Mouse (Mus musculus) ES-E14 (cell line): Measurements from ENCODE around the gene Ap2b1. TPM values are rescaled to one million over a fixed set of nuclear protein-coding genes. Genes with fewer than 3 reads are reported as not detected.

Experiments used
- DNase-seq: peaks from one replicate; pipeline ENCODE4 v3.0.0-alpha.2; 2013; ENCODE audit warnings: low read depth, low spot score
- H3K27ac ChIP-seq: 2 replicates; pipeline ENCODE4 v1.5.1; 2012; ENCODE audit warnings: low read depth, mild to moderate bottlenecking, low read length, moderate library complexity, mixed read lengths; ENCODE audit not compliant: poor library complexity, insufficient read depth, severe bottlenecking
- H3K36me3 ChIP-seq: 2 replicates; pipeline ENCODE4 v1.6.1; 2012; ENCODE audit warnings: mild to moderate bottlenecking, low read length, moderate library complexity, mixed read lengths; ENCODE audit not compliant: control insufficient read depth, poor library complexity, insufficient read depth, severe bottlenecking
- H3K4me1 ChIP-seq, 2 experiments: fragments of 150-350 bp in 1 of 2; sonication (generic) in 1 of 2; 2 replicates each; pipeline ENCODE4 v1.6.1; 2012; ENCODE audit warnings: low read length in 2 of 2, mild to moderate bottlenecking in 1 of 2, mixed read lengths in 1 of 2; ENCODE audit not compliant: control insufficient read depth in 2 of 2, insufficient read depth in 2 of 2, poor library complexity in 1 of 2
- H3K4me3 ChIP-seq, 2 experiments: fragments of 150-350 bp in 1 of 2; sonication (generic) in 1 of 2; 2 replicates each; pipeline ENCODE4 v1.5.1; 2012; ENCODE audit warnings: low read length in 2 of 2, low read depth in 1 of 2, mild to moderate bottlenecking in 1 of 2, mixed read lengths in 1 of 2; ENCODE audit not compliant: insufficient read depth in 1 of 2, poor library complexity in 1 of 2, severe bottlenecking in 1 of 2
- H3K9ac ChIP-seq: 2 replicates; pipeline ENCODE4 v1.6.1; 2012; ENCODE audit warnings: low read depth, mild to moderate bottlenecking, low read length, mixed read lengths; ENCODE audit not compliant: poor library complexity, insufficient read depth, severe bottlenecking
- H3K9me3 ChIP-seq: fragments of 150-350 bp; sonication (generic); 2 replicates; pipeline ENCODE4 v1.6.1; 2012; ENCODE audit warnings: low read depth, mild to moderate bottlenecking, low read length; ENCODE audit not compliant: control insufficient read depth, insufficient read depth
- CHD2 ChIP-seq: IDR thresholded peaks from 2 replicates; pipeline ENCODE4 v1.6.1; 2014; ENCODE audit warnings: mild to moderate bottlenecking, low read depth, low read length, inconsistent platforms
- HCFC1 ChIP-seq: IDR thresholded peaks from 2 replicates; pipeline ENCODE4 v1.6.1; 2012; ENCODE audit warnings: low read length, inconsistent platforms, borderline replicate concordance; ENCODE audit not compliant: insufficient read depth
- MAFK ChIP-seq: IDR thresholded peaks from 2 replicates; pipeline ENCODE4 v1.6.1; 2014; ENCODE audit warnings: mild to moderate bottlenecking, low read depth, low read length, inconsistent platforms; ENCODE audit not compliant: insufficient read depth
- ZC3H11A ChIP-seq: IDR thresholded peaks from 2 replicates; pipeline ENCODE4 v1.6.1; 2012; ENCODE audit warnings: low read depth, mild to moderate bottlenecking, inconsistent platforms, low read length, borderline replicate concordance
- ZNF384 ChIP-seq: IDR thresholded peaks from 2 replicates; pipeline ENCODE4 v1.6.1; 2012; ENCODE audit warnings: low read depth, low read length, inconsistent platforms
- in situ Hi-C, 2 experiments: fragments of 600-800 bp; cut with MboI; formaldehyde crosslinking; loops; one replicate each; pipeline ENCODE4 v1.15.1; 2025; ENCODE audit warnings: low sequenced_read_pairs in 2 of 2, inconsistent platforms in 1 of 2; ENCODE audit not compliant: unreplicated experiment in 2 of 2
- total RNA-seq: library from RNA; depleted of rRNA; stranded (reverse); fragments of 300-350 nt; gene quantifications from 2 replicates; pipeline ENCODE4 v1.2.3, GENCODE M21; 2012

The Ap2b1 gene
- total RNA-seq, 1 experiment = 58.5 TPM

GRCm38 (mm10) chr11:83406391-83406790 lies 107.6 kb downstream of the Ap2b1 start:
- TF ChIP-seq ZNF384 = no peak
- TF ChIP-seq HCFC1 = no peak
- no peak for TF ChIP-seq MAFK
- TF ChIP-seq CHD2 = no peak
- no peak for TF ChIP-seq ZC3H11A
- DNase-seq = no peak
- Histone ChIP-seq H3K4me3 (no peak overlapping the region), H3K9me3 (no peaks in the 10 kb centered on the region), H3K36me3 (peaks cover 6% of the 10 kb centered on the region), H3K27ac (no peak overlapping the region), H3K4me1 (peaks cover 4 to 10% of the 10 kb centered on the region in 2 experiments), H3K9ac (no peak overlapping the region)
- in situ Hi-C loops = loop anchor here in 1 of 2 experiments (25.0 kb wide), 1 partner anchor 344 kb away; the partner anchor contains the start of gene Slfn2

- H3K9me3 ChIP-seq = no peaks in the 10 kb centered on the region
- DNase-seq = no peak
- no peak overlapping the region for H3K9ac ChIP-seq
- no peak overlapping the region for H3K27ac ChIP-seq
- H3K4me1 ChIP-seq = peaks cover 4 to 7% of the 10 kb centered on the region in 2 experiments
- in situ Hi-C loops = loop anchor here in 1 of 2 experiments (25.0 kb wide), 1 partner anchor 346 kb away; the partner anchor contains the start of gene Slfn2
- no peak for TF ChIP-seq ZNF384
- TF ChIP-seq CHD2 = no peak
- TF ChIP-seq ZC3H11A = no peak
- no peak for TF ChIP-seq HCFC1
- TF ChIP-seq MAFK = no peak
- peaks cover 3% of the 10 kb centered on the region; the same call in 1 of the 2 replicates for H3K36me3 ChIP-seq
- H3K4me3 ChIP-seq = no peak overlapping the region
These were observed 109.4 kb downstream of the Ap2b1 start for GRCm38 (mm10) chr11:83408242-83408641.

GRCm38 (mm10) chr11:83409087-83409754 lies 110.4 kb downstream of the Ap2b1 start, which contains the start of gene Rasl10b:
Rasl10b (plus strand) TSS chr11:83409137.
- no peaks in the 10 kb centered on the region for H3K9me3 ChIP-seq
- peaks cover 4 to 7% of the 10 kb centered on the region in 2 experiments for H3K4me1 ChIP-seq
- peak within 1 kb of the TSS; percentile 77 to 79 for H3K4me3 ChIP-seq
- peak within 1 kb of the TSS; percentile 68 for H3K9ac ChIP-seq
- no peak for DNase-seq
- in situ Hi-C loops = loop anchor here in 1 of 2 experiments (25.0 kb wide), 1 partner anchor 347 kb away; the partner anchor contains the start of gene Slfn2
- no peaks in the 10 kb centered on the region for H3K36me3 ChIP-seq
- no peak within 1 kb of the TSS for H3K27ac ChIP-seq
- TF ChIP-seq ZNF384 (no peak), ZC3H11A (no peak), HCFC1 (no peak), MAFK (no peak), CHD2 (no peak)

GRCm38 (mm10) chr11:83409792-83410291 lies 111.0 kb downstream of the Ap2b1 start:
- peaks cover 4 to 7% of the 10 kb centered on the region in 2 experiments for H3K4me1 ChIP-seq
- no peaks in the 10 kb centered on the region for H3K36me3 ChIP-seq
- peak overlapping the region; percentile 77 to 79 for H3K4me3 ChIP-seq
- H3K27ac ChIP-seq = no peak overlapping the region
- no peak for DNase-seq
- no peak for TF ChIP-seq MAFK
- no peak for TF ChIP-seq ZC3H11A
- TF ChIP-seq ZNF384 = no peak
- TF ChIP-seq HCFC1 = no peak
- no peak for TF ChIP-seq CHD2
- no peaks in the 10 kb centered on the region for H3K9me3 ChIP-seq
- peak overlapping the region; percentile 68 for H3K9ac ChIP-seq
- in situ Hi-C loops = loop anchor here in 1 of 2 experiments (25.0 kb wide), 1 partner anchor 348 kb away; the partner anchor contains the start of gene Slfn2
